Mouse (Mus musculus): ENCODE measurements at regions not wholly inside any gene's neighbourhood (a gene's known extent, or its start where the extent isn't known, plus 50 kb on each side); places are given as distances from the start of the nearest gene placed in this dataset.

GRCm38 (mm10) chr6:89005094-89005493 is 103.0 kb downstream of the Tpra1 start:
- no peak for DNase-seq (ENCODE audit: low spot score in 2 of 2)

GRCm38 (mm10) chr6:89006997-89007396 is 104.9 kb downstream of the Tpra1 start:
- no peak for DNase-seq (ENCODE audit: low spot score in 2 of 2)

- no peak for DNase-seq (ENCODE audit: low spot score in 2 of 2)
Observed at GRCm38 (mm10) chr6:89007516-89007915, 105.5 kb downstream of the Tpra1 start.

GRCm38 (mm10) chr6:89008614-89009171 is 106.6 kb downstream of the Tpra1 start:
- DNase-seq (ENCODE audit: low spot score in 2 of 2), result no peak

GRCm38 (mm10) chr6:89012998-89013689 is 111.1 kb downstream of the Tpra1 start:
- DNase-seq (ENCODE audit: low spot score in 2 of 2), result no peak

GRCm38 (mm10) chr6:89013690-89014061 is 111.6 kb downstream of the Tpra1 start:
- DNase-seq (ENCODE audit: low spot score in 2 of 2), result no peak

- DNase-seq (ENCODE audit: low spot score in 2 of 2), result no peak
Observed at GRCm38 (mm10) chr6:89024101-89024650, 122.1 kb downstream of the Tpra1 start.

GRCm38 (mm10) chr6:89033433-89034298 is 131.6 kb downstream of the Tpra1 start:
- DNase-seq (ENCODE audit: low spot score in 2 of 2), result no peak

GRCm38 (mm10) chr6:89034455-89034854 is 132.4 kb downstream of the Tpra1 start:
- DNase-seq (ENCODE audit: low spot score in 2 of 2), result no peak

GRCm38 (mm10) chr6:89035061-89035835 is 133.2 kb downstream of the Tpra1 start:
- no peak for DNase-seq (ENCODE audit: low spot score in 2 of 2)

- no peak for DNase-seq (ENCODE audit: low spot score in 2 of 2)
Observed at GRCm38 (mm10) chr6:89035836-89036156, 133.7 kb downstream of the Tpra1 start.

- DNase-seq (ENCODE audit: low spot score in 2 of 2), result no peak
Observed at GRCm38 (mm10) chr6:89037392-89037791, 135.3 kb downstream of the Tpra1 start.

GRCm38 (mm10) chr6:89037901-89038300 is 135.8 kb downstream of the Tpra1 start:
- DNase-seq (ENCODE audit: low spot score in 2 of 2), result no peak

- DNase-seq (ENCODE audit: low spot score in 2 of 2), result peak in 1 of 2 experiments; percentile 20
Observed at GRCm38 (mm10) chr6:89040919-89041318, 138.9 kb downstream of the Tpra1 start.

- DNase-seq (ENCODE audit: low spot score in 2 of 2), result peak in 1 of 2 experiments; percentile 20
Observed at GRCm38 (mm10) chr6:89042478-89043239, 140.6 kb downstream of the Tpra1 start.

- DNase-seq (ENCODE audit: low spot score in 2 of 2), result no peak
Observed at GRCm38 (mm10) chr6:89045436-89045966, 143.4 kb downstream of the Tpra1 start.

GRCm38 (mm10) chr6:89046476-89046875 is 144.4 kb downstream of the Tpra1 start:
- DNase-seq (ENCODE audit: low spot score in 2 of 2), result no peak

- DNase-seq (ENCODE audit: low spot score in 2 of 2), result peak in 1 of 2 experiments; percentile 52
Observed at GRCm38 (mm10) chr6:89047629-89048332, 145.7 kb downstream of the Tpra1 start.

- no peak for DNase-seq (ENCODE audit: low spot score in 2 of 2)
Observed at GRCm38 (mm10) chr6:89049290-89049689, 147.2 kb downstream of the Tpra1 start.
